Mouse (Mus musculus): ENCODE measurements at regions not wholly inside any gene's neighbourhood (a gene's known extent, or its start where the extent isn't known, plus 50 kb on each side); places are given as distances from the start of the nearest gene placed in this dataset.

- WGBS = 60% methylated on average over 14 of the region's 14 CpGs
- peaks cover 11% of the 10 kb centered on the region for H3K4me1 ChIP-seq (ENCODE audit: control insufficient read depth, insufficient read depth, low read length)
- H3K27ac ChIP-seq (ENCODE audit: insufficient read depth, low read depth, low read length) = no peak overlapping the region
- no peak for TF ChIP-seq CTCF (IDR thresholded peaks at IDR 0.05; ENCODE audit: insufficient read depth, low read depth, low read length)
- no peak for TF ChIP-seq POLR2A (IDR thresholded peaks at IDR 0.05; ENCODE audit: insufficient read depth, low read depth, low read length)
- no peak overlapping the region for H3K4me3 ChIP-seq (ENCODE audit: insufficient read depth, low read depth, low read length)
These were observed 57.8 kb upstream of the Peli1 start for GRCm38 (mm10) chr11:21033234-21033822.

- Histone ChIP-seq H3K4me3 (ENCODE audit: insufficient read depth, low read depth, low read length) (no peak overlapping the region), H3K4me1 (ENCODE audit: control insufficient read depth, insufficient read depth, low read length) (peaks cover 11% of the 10 kb centered on the region), H3K27ac (ENCODE audit: insufficient read depth, low read depth, low read length) (no peak overlapping the region)
- TF ChIP-seq CTCF (IDR thresholded peaks at IDR 0.05; ENCODE audit: insufficient read depth, low read depth, low read length) (no peak), POLR2A (IDR thresholded peaks at IDR 0.05; ENCODE audit: insufficient read depth, low read depth, low read length) (no peak)
- WGBS = 65% methylated on average over 11 of the region's 11 CpGs
These were observed 57.2 kb upstream of the Peli1 start for GRCm38 (mm10) chr11:21033823-21034401.

- TF ChIP-seq CTCF (IDR thresholded peaks at IDR 0.05; ENCODE audit: insufficient read depth, low read depth, low read length) (no peak), POLR2A (IDR thresholded peaks at IDR 0.05; ENCODE audit: insufficient read depth, low read depth, low read length) (no peak)
- Histone ChIP-seq H3K4me3 (ENCODE audit: insufficient read depth, low read depth, low read length) (no peak overlapping the region), H3K4me1 (ENCODE audit: control insufficient read depth, insufficient read depth, low read length) (peaks cover 11% of the 10 kb centered on the region), H3K27ac (ENCODE audit: insufficient read depth, low read depth, low read length) (peak overlapping the region; percentile 73; the same call in 1 of the 2 replicates)
- 20% methylated on average over 7 of the region's 7 CpGs for WGBS
These were observed 54.8 kb upstream of the Peli1 start for GRCm38 (mm10) chr11:21036161-21036916.

- Histone ChIP-seq H3K4me3 (ENCODE audit: insufficient read depth, low read depth, low read length) (no peak overlapping the region), H3K27ac (ENCODE audit: insufficient read depth, low read depth, low read length) (no peak overlapping the region), H3K4me1 (ENCODE audit: control insufficient read depth, insufficient read depth, low read length) (peaks cover 11% of the 10 kb centered on the region)
- 97% methylated on average over 6 of the region's 6 CpGs for WGBS
- TF ChIP-seq CTCF (IDR thresholded peaks at IDR 0.05; ENCODE audit: insufficient read depth, low read depth, low read length) (no peak), POLR2A (IDR thresholded peaks at IDR 0.05; ENCODE audit: insufficient read depth, low read depth, low read length) (no peak)
These were observed 53.7 kb upstream of the Peli1 start for GRCm38 (mm10) chr11:21037267-21037906.

- 93% methylated on average over 5 of the region's 5 CpGs for WGBS
- Histone ChIP-seq H3K27ac (ENCODE audit: insufficient read depth, low read depth, low read length) (no peak overlapping the region), H3K4me3 (ENCODE audit: insufficient read depth, low read depth, low read length) (no peak overlapping the region), H3K4me1 (ENCODE audit: control insufficient read depth, insufficient read depth, low read length) (peaks cover 3% of the 10 kb centered on the region)
- TF ChIP-seq CTCF (IDR thresholded peaks at IDR 0.05; ENCODE audit: insufficient read depth, low read depth, low read length) (no peak), POLR2A (IDR thresholded peaks at IDR 0.05; ENCODE audit: insufficient read depth, low read depth, low read length) (no peak)
These were observed 49.9 kb upstream of the Peli1 start for GRCm38 (mm10) chr11:21041201-21041600.

All from olfactory bulb, adult 2 months (tissue).